Mouse (Mus musculus) G1E (cell line): ENCODE measurements around the gene Gm4779.

Experiments used
- CTCF ChIP-seq: IDR thresholded peaks from 2 replicates; pipeline ENCODE4 v1.5.1; 2012; ENCODE audit warnings: low read depth, low read length, inconsistent platforms, mixed read lengths
- GATA1 ChIP-seq: IDR thresholded peaks from 2 replicates; pipeline ENCODE4 v1.6.1; 2012; ENCODE audit warnings: borderline replicate concordance, low read length, inconsistent platforms, mixed read lengths
- GATA2 ChIP-seq: IDR thresholded peaks from 2 replicates; pipeline ENCODE4 v1.6.1; 2012; ENCODE audit warnings: low read depth, low read length, inconsistent platforms, borderline replicate concordance
- POLR2AphosphoS5 ChIP-seq: IDR thresholded peaks from 2 replicates; pipeline ENCODE4 v1.6.1; 2012; ENCODE audit warnings: low read depth, low read length, inconsistent platforms; ENCODE audit not compliant: insufficient replicate concordance
- TAL1 ChIP-seq: conservative IDR thresholded peaks from 2 replicates; pipeline ENCODE4 v1.6.1; 2012; ENCODE audit warnings: low read depth, low read length, inconsistent platforms, mixed read lengths

DNA sequence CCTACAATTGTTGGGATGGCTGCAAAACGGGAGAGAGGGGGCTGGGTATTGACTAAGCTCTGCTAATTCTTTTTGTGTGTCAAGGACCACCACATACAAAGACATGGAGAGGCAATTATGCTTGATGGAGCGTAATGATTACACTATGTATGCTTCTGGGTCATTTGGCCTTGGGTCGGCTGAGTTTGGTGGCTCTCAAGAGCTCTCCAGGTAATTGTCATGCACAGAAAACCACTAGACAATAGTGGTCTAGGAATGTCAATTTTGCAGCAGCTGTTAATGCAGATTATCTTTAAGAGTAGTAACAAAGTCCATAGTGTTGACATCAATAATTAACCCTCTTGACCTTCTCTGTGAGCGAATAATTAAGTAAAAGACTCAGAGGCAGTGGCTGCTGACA lies 44.1 kb downstream of the Gm4779 start:
- TF ChIP-seq CTCF = no peak
- TF ChIP-seq GATA1 = no peak
- TF ChIP-seq POLR2AphosphoS5 = no peak
- TF ChIP-seq TAL1 = no peak
- TF ChIP-seq GATA2 = no peak
